Mouse (Mus musculus): ENCODE results near the gene Gm30191.

DNA sequence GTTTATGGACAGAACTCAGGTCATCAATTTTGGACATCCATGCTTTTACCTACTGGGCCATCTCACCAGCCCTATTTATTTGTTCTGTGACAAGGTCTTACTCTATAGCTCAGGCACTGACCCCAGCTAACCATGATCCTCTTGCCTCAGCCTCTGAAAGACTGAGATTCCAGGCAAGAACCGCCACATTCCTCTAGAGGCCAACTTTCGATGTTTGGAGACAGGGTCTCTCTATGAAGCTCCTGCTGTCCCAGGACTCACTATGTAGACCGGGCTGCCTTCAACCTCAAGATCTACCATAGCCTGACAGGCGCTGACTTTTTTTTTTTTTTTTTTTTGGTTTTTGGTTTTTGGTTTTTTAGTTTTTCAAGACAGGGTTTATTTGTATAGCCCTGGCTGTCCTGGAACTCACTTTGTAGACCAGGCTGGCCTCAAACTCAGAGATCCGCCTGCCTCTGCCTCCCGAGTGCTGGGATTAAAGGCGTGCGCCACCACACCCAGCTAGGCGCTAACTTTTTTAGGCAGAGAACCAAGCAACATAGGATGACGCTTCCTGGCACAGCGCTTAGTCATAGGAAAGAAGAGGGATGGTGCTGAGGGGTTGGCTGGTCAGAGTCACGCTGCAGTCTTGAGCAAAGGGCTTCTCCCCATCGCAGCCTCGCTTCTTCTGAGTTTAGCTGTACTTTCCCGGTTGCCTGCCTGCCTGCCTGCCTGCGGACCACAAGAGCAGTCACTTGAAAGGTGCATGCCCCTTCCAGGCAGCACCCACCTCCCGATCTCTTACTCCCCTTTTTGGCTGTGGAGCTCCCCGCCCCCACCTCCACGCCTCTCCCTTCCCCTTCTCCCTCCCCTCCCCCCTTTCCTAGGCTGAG, 52.1 kb downstream of the Gm30191 start:
- TF ChIP-seq CTCF (IDR thresholded peaks at IDR 0.05; ENCODE audit: borderline replicate concordance, extremely low read depth, insufficient read depth, insufficient read length) (no peak), POLR2A (IDR thresholded peaks at IDR 0.05; ENCODE audit: borderline replicate concordance, extremely low read depth, insufficient read depth, insufficient read length, poor library complexity, severe bottlenecking) (no peak)
